Mouse (Mus musculus): ENCODE results near the gene Usp16. TPM values are rescaled to one million over a fixed set of nuclear protein-coding genes. Genes with fewer than 3 reads are reported as not detected.

Gene Usp16
- polyA plus RNA-seq, 1 experiment, result 31.6 TPM

- Histone ChIP-seq H3K27ac (ENCODE audit: control insufficient read depth, insufficient read depth, low read depth, low read length, poor library complexity) (peak overlapping the region; percentile 71), H3K4me3 (replicated peaks; ENCODE audit: control insufficient read depth, low read depth, low read length) (peak overlapping the region; percentile 90), H3K4me1 (ENCODE audit: control insufficient read depth, insufficient read depth, low read length) (peaks cover 4% of the 10 kb centered on the region)
- under 1% methylated on average over 39 of the region's 39 CpGs for WGBS
- no peak for TF ChIP-seq POLR2A (IDR thresholded peaks at IDR 0.05; ENCODE audit: borderline replicate concordance, control insufficient read depth, low read depth, low read length)
- TF ChIP-seq CTCF (IDR thresholded peaks at IDR 0.05; ENCODE audit: control insufficient read depth, insufficient read depth, low read length), result no peak
Observed at GRCm38 (mm10) chr16:87494955-87495655, 40.6 kb downstream of the Usp16 start.

DNA sequence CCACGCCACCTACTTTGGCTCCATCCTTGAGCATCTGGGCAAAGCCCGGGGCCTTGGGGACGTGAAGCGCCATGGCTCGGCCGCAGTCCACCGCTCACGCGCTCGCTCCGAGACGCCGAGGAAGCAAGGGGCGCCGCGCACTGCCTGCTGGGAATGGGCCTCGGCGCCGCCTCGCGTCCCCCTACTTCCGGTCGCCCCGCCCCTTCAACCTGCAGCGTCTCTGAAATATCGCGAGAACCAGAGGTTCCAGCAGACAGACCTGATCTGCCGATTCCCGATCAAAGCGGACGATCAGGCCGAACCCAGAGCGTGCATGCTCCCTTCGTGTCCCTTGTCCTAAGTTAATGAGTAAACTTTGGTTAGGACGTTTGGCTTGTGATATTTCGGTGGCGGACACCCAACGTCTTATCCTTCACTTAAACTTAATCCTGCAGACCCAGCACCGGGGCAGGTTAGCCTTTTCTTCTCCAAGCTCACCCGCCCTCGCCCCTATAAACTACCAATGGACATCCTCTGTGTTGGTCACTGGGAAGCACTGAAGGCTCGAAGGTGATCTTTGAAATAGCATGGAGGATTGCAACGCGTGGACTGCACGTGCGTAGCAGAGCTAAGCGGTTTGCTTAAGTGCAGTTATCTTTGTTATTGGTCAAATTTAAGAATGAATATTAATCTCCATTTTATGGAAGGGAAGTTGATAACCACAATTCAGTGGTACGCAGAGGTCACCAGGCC lies 41.4 kb downstream of the Usp16 start, which contains the start of gene Cct8:
Gene Cct8 (minus strand): TSS at position 158 of the 732 bp plus-strand sequence.
- Histone ChIP-seq H3K4me1 (ENCODE audit: control insufficient read depth, insufficient read depth, low read length) (peaks cover 4% of the 10 kb centered on the region), H3K27ac (ENCODE audit: control insufficient read depth, insufficient read depth, low read depth, low read length, poor library complexity) (peak within 1 kb of the TSS; percentile 71), H3K4me3 (replicated peaks; ENCODE audit: control insufficient read depth, low read depth, low read length) (peak within 1 kb of the TSS; percentile 90)
- WGBS, result under 1% methylated on average over 48 of the region's 48 CpGs
- peak; percentile 83; the same call in 1 of the 2 replicates for TF ChIP-seq POLR2A (IDR thresholded peaks at IDR 0.05; ENCODE audit: borderline replicate concordance, control insufficient read depth, low read depth, low read length)
- TF ChIP-seq CTCF (IDR thresholded peaks at IDR 0.05; ENCODE audit: control insufficient read depth, insufficient read depth, low read length), result no peak

- TF ChIP-seq CTCF (IDR thresholded peaks at IDR 0.05; ENCODE audit: control insufficient read depth, insufficient read depth, low read length) (no peak), POLR2A (IDR thresholded peaks at IDR 0.05; ENCODE audit: borderline replicate concordance, control insufficient read depth, low read depth, low read length) (no peak)
- no peak overlapping the region for H3K4me3 ChIP-seq (replicated peaks; ENCODE audit: control insufficient read depth, low read depth, low read length)
- H3K4me1 ChIP-seq (ENCODE audit: control insufficient read depth, insufficient read depth, low read length), result peaks cover 4% of the 10 kb centered on the region
- whole genome bisulfite sequencing, result 90% methylated on average over 2 of the region's 2 CpGs
- no peak overlapping the region for H3K27ac ChIP-seq (ENCODE audit: control insufficient read depth, insufficient read depth, low read depth, low read length, poor library complexity)
Observed at GRCm38 (mm10) chr16:87496728-87497127, 42.2 kb downstream of the Usp16 start.

GRCm38 (mm10) chr16:87497171-87497570 lies 42.7 kb downstream of the Usp16 start:
- Histone ChIP-seq H3K4me1 (ENCODE audit: control insufficient read depth, insufficient read depth, low read length) (peaks cover 4% of the 10 kb centered on the region), H3K27ac (ENCODE audit: control insufficient read depth, insufficient read depth, low read depth, low read length, poor library complexity) (no peak overlapping the region), H3K4me3 (replicated peaks; ENCODE audit: control insufficient read depth, low read depth, low read length) (no peak overlapping the region)
- no peak for TF ChIP-seq CTCF (IDR thresholded peaks at IDR 0.05; ENCODE audit: control insufficient read depth, insufficient read depth, low read length)
- no peak for TF ChIP-seq POLR2A (IDR thresholded peaks at IDR 0.05; ENCODE audit: borderline replicate concordance, control insufficient read depth, low read depth, low read length)
- WGBS, result 82% methylated on average over 6 of the region's 6 CpGs

DNA sequence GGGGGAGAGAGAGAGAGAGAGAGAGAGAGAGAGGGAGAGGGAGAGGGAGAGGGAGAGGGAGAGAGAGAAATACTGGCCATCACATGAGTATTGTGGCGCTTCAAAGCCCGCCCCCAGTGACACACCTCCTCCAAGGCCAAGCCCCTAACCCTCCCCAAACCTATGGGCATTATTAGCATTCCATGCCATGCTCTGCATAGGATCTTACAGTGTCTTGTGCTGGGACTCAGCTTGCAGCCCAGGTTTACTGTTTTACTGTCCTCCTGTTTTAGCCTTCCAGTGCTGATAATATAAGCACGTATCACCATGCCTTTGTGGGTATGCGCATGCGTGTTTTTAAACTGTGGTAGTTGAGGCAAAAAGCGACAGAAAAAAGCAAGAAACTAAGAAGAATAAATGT lies 45.1 kb downstream of the Usp16 start:
- peaks cover 4% of the 10 kb centered on the region for H3K4me1 ChIP-seq (ENCODE audit: control insufficient read depth, insufficient read depth, low read length)
- no peak overlapping the region for H3K4me3 ChIP-seq (replicated peaks; ENCODE audit: control insufficient read depth, low read depth, low read length)
- no peak overlapping the region for H3K27ac ChIP-seq (ENCODE audit: control insufficient read depth, insufficient read depth, low read depth, low read length, poor library complexity)
- TF ChIP-seq CTCF (IDR thresholded peaks at IDR 0.05; ENCODE audit: control insufficient read depth, insufficient read depth, low read length) (no peak), POLR2A (IDR thresholded peaks at IDR 0.05; ENCODE audit: borderline replicate concordance, control insufficient read depth, low read depth, low read length) (no peak)
- WGBS, result 85% methylated on average over 6 of the region's 6 CpGs

DNA sequence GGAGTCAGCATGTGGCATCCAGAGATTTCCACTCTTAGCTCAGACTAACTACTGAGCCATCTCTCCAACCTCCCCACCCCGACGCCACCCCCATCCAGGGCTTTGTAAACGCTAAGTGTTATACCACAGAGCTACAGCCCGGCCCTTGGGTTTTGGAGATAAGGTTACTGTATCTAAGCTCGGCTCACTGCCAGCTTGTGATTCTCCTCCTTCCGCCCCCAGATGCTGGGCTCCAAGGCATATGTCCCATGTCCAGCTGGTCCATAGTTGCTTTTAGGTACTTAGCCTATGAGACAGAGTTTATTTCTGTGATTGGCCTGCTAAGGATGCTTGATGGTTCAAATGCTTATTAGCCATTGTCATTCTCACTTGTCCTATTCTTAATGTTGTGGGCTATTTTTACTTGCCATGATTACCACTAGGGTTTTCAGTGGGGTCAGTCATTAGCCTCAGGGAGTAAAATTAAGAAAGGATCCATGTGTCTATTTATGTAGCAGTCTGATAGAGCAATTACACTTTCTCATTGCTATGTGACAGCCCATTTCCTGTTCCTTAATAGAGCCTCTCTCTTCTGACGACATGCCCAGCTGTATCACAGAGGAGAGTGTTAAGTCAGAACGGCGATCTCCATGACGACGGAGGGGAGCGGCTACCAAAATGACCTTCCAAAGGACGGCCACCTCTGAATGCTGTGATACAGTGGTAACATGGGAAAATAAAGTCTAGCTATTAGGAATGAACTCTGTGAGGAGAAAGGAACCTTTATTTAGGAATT lies 47.0 kb downstream of the Usp16 start:
- no peak overlapping the region for H3K4me3 ChIP-seq (replicated peaks; ENCODE audit: control insufficient read depth, low read depth, low read length)
- no peak overlapping the region for H3K27ac ChIP-seq (ENCODE audit: control insufficient read depth, insufficient read depth, low read depth, low read length, poor library complexity)
- WGBS, result 55% methylated on average over 13 of the region's 13 CpGs
- H3K4me1 ChIP-seq (ENCODE audit: control insufficient read depth, insufficient read depth, low read length), result peaks cover 4% of the 10 kb centered on the region
- TF ChIP-seq POLR2A (IDR thresholded peaks at IDR 0.05; ENCODE audit: borderline replicate concordance, control insufficient read depth, low read depth, low read length), result no peak
- TF ChIP-seq CTCF (IDR thresholded peaks at IDR 0.05; ENCODE audit: control insufficient read depth, insufficient read depth, low read length), result no peak

GRCm38 (mm10) chr16:87511706-87512105 lies 57.2 kb downstream of the Usp16 start:
- H3K4me1 ChIP-seq (ENCODE audit: control insufficient read depth, insufficient read depth, low read length), result no peaks in the 10 kb centered on the region
- WGBS, result 78% methylated on average over 5 of the region's 5 CpGs
- no peak overlapping the region for H3K27ac ChIP-seq (ENCODE audit: control insufficient read depth, insufficient read depth, low read depth, low read length, poor library complexity)
- no peak for TF ChIP-seq POLR2A (IDR thresholded peaks at IDR 0.05; ENCODE audit: borderline replicate concordance, control insufficient read depth, low read depth, low read length)
- TF ChIP-seq CTCF (IDR thresholded peaks at IDR 0.05; ENCODE audit: control insufficient read depth, insufficient read depth, low read length), result no peak
- H3K4me3 ChIP-seq (replicated peaks; ENCODE audit: control insufficient read depth, low read depth, low read length), result no peak overlapping the region

DNA sequence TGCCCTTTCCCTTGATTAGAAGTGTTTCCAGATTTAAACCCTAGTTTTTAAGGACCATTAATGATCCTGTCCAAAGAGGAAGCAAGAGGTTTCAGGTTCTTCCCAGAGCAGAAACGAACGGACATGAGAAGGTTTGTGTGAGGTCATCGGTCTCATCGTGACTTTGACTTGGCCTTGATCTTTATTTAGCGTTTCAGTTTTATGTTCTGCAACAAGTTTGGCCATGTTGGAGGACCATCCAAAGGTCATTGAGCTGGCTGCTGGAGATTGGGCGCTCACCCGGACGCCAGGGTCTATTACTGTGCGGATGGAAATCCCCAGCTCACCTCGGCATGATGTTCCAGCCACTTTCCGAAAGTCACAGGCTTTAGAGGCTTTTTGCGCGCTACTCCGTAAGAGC lies 57.8 kb downstream of the Usp16 start:
- no peak overlapping the region for H3K4me3 ChIP-seq (replicated peaks; ENCODE audit: control insufficient read depth, low read depth, low read length)
- no peak for TF ChIP-seq CTCF (IDR thresholded peaks at IDR 0.05; ENCODE audit: control insufficient read depth, insufficient read depth, low read length)
- no peak for TF ChIP-seq POLR2A (IDR thresholded peaks at IDR 0.05; ENCODE audit: borderline replicate concordance, control insufficient read depth, low read depth, low read length)
- no peak overlapping the region for H3K27ac ChIP-seq (ENCODE audit: control insufficient read depth, insufficient read depth, low read depth, low read length, poor library complexity)
- 89% methylated on average over 14 of the region's 14 CpGs for WGBS
- H3K4me1 ChIP-seq (ENCODE audit: control insufficient read depth, insufficient read depth, low read length), result no peaks in the 10 kb centered on the region

Measured in bone marrow, adult 2 months (tissue).